Mouse (Mus musculus): ENCODE measurements at regions not wholly inside any gene's neighbourhood (a gene's known extent, or its start where the extent isn't known, plus 50 kb on each side); places are given as distances from the start of the nearest gene placed in this dataset.
A peak's percentile ranks its signal among the peaks of the same experiment; 100 is the strongest.

DNA sequence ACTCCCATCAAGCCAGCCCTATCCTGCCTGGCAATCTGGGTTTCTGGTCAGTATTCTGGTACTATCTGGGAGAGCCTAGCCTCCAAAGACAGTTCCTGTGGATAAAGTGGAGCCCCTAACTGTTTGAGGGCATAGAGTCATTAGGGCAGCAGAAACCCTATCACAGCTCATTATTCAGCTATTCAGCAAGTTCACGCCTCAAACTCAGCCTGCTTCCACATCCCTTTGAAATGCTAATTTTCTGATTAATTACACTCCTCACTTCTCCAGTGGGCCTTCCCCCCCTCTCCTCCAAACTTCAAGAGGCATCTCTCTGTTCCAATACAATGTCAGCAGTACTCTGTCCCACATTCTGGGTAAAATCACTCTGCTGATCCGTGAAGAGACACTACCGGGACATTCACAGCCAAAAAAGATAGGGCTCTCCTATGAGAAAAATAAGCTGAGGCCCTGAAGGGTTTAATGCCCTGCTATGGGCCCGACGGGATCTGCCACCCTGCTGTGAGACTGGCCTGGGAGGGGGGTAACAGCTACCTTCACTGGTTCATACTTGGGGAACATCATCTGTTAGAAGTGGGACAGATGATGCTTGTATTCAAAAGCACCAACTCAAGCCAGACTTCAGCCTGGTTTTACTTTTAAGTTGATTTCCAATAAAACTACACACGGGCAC is 220.0 kb upstream of the Zdhhc25 start:
- DNase-seq (ENCODE audit: low read depth): peak; percentile 92
- no peak for TF ChIP-seq POLR2A (IDR thresholded peaks at IDR 0.05; ENCODE audit: borderline replicate concordance, extremely low read depth, insufficient read depth, insufficient read length, poor library complexity, severe bottlenecking)
- no peak for TF ChIP-seq CTCF (IDR thresholded peaks at IDR 0.05; ENCODE audit: borderline replicate concordance, extremely low read depth, insufficient read depth, insufficient read length)

DNA sequence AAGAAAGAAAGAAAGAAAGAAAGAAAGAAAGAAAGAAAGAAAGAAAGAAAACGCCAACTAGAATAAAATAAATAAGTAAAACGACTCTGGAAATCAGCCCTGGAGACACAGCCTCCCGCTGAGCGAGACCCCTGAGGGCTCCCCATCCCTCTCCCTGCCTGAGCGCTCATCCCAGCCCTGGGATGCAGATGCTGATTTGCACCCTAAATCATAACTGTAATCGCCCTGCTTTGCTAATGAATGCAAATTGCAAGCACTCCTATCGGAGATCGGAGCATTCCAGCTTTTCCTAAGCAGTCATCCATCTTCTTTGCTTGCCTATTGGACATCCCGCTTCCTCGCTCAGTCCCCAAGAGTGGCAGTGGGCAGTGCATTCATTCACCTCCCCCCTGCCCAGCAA is 218.7 kb upstream of the Zdhhc25 start:
- DNase-seq (ENCODE audit: low read depth): peak; percentile 65
- TF ChIP-seq POLR2A (IDR thresholded peaks at IDR 0.05; ENCODE audit: borderline replicate concordance, extremely low read depth, insufficient read depth, insufficient read length, poor library complexity, severe bottlenecking) (no peak), CTCF (IDR thresholded peaks at IDR 0.05; ENCODE audit: borderline replicate concordance, extremely low read depth, insufficient read depth, insufficient read length) (no peak)

DNA sequence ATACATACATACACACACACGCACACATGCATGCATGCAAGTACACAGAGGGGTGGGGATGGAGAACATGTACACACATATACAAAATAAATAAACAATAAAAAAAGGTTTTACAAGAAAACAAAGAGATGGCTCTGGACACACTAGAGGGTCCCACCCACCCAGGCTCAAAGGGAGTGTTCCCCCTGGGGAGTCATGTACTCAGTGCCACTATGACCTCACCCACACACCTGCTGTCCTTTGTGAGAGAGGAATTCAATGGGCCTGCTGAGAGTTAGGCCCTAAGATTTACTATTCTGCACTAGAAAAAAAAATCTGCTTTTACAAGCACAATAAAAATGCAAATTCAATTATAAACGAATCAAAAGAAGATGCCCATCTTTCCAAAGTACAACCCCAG is 214.2 kb upstream of the Zdhhc25 start:
- no peak for DNase-seq (ENCODE audit: low read depth)
- TF ChIP-seq CTCF (IDR thresholded peaks at IDR 0.05; ENCODE audit: borderline replicate concordance, extremely low read depth, insufficient read depth, insufficient read length) (no peak), POLR2A (IDR thresholded peaks at IDR 0.05; ENCODE audit: borderline replicate concordance, extremely low read depth, insufficient read depth, insufficient read length, poor library complexity, severe bottlenecking) (no peak)

DNA sequence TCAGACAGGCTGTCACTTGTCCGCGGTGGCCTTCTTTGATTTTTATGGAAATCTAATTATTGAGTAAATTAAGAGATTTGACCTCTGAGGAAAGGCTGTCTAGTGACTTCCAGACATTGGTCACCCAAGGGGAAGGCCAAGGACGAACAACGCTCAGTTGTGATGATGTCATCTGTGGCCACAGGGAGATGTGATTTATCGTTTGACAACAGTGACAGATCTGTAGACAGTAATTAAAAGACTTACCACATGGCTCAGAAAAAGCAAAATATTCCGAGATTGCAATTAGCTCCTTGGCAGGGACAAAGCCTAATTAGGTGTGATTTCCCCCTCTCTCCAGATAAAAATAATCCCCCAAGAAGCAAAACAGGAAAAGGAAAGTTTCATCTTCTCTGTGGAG is 213.4 kb upstream of the Zdhhc25 start:
- TF ChIP-seq CTCF (IDR thresholded peaks at IDR 0.05; ENCODE audit: borderline replicate concordance, extremely low read depth, insufficient read depth, insufficient read length): no peak
- no peak for TF ChIP-seq POLR2A (IDR thresholded peaks at IDR 0.05; ENCODE audit: borderline replicate concordance, extremely low read depth, insufficient read depth, insufficient read length, poor library complexity, severe bottlenecking)
- peak; percentile 83 for DNase-seq (ENCODE audit: low read depth)

DNA sequence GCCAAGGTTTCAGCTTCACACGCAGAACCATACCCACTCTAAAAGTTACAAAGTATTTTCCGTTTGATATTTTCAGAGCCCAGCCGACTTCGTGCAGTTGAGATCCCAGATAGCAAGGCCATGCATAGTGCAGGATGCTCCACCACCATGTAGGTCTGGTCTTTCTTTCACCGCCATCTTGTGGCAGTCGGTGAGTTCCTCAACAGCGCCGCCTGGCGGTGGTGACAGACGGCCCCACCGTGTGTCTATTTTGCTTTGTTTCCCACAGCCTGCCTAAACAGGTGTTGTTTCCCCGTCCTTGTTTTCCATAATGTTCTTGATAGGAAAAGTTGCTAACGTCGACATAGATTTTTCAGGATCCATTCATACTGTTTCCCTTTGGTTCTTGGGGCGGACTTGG is 208.3 kb upstream of the Zdhhc25 start:
- DNase-seq (ENCODE audit: low read depth): peak; percentile 55
- TF ChIP-seq CTCF (IDR thresholded peaks at IDR 0.05; ENCODE audit: borderline replicate concordance, extremely low read depth, insufficient read depth, insufficient read length): peak; percentile 24; the same call in 1 of the 2 replicates
- no peak for TF ChIP-seq POLR2A (IDR thresholded peaks at IDR 0.05; ENCODE audit: borderline replicate concordance, extremely low read depth, insufficient read depth, insufficient read length, poor library complexity, severe bottlenecking)

DNA sequence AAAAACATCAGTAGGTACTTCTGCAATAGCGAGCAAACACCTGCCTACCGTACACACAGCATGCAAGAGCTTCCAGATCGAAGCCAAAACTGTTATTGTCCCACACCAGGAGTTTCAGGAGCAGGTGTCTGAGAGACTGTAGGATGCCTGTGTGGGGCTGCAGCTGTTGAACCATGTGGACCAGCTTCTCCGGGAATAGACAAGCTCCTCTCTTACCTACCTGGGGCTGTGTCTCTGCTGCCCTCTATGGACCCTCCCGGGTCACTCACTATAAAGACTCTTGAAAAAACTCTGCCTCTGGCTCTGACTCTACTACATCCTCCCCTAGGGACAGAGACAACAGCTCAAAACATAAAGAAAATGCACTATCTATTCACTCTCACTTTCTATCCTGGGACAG is 201.0 kb upstream of the Zdhhc25 start:
- DNase-seq (ENCODE audit: low read depth): peak; percentile 79
- TF ChIP-seq POLR2A (IDR thresholded peaks at IDR 0.05; ENCODE audit: borderline replicate concordance, extremely low read depth, insufficient read depth, insufficient read length, poor library complexity, severe bottlenecking): no peak
- peak; percentile 58 for TF ChIP-seq CTCF (IDR thresholded peaks at IDR 0.05; ENCODE audit: borderline replicate concordance, extremely low read depth, insufficient read depth, insufficient read length)

DNA sequence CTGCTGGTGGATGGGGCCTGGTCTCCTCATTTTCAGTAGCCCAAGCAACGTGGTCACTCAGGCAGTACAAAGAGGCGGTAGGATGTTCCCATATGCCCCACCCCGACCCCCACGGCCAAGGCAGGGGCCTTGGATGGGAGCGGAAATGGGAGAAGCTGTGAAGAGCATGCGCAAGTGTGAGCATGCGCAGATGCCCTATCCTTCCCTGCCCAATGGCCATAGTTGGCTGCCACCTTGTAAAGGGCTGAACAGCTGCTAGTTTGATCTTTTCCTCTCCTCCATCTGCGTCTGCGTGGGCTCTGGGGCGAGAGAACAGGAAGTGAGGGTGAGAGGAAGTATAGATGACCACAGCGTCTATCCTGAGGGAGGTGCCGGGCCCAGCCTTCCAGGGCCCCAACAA is 200.1 kb upstream of the Zdhhc25 start:
- no peak for TF ChIP-seq CTCF (IDR thresholded peaks at IDR 0.05; ENCODE audit: borderline replicate concordance, extremely low read depth, insufficient read depth, insufficient read length)
- no peak for TF ChIP-seq POLR2A (IDR thresholded peaks at IDR 0.05; ENCODE audit: borderline replicate concordance, extremely low read depth, insufficient read depth, insufficient read length, poor library complexity, severe bottlenecking)
- no peak for DNase-seq (ENCODE audit: low read depth)

DNA sequence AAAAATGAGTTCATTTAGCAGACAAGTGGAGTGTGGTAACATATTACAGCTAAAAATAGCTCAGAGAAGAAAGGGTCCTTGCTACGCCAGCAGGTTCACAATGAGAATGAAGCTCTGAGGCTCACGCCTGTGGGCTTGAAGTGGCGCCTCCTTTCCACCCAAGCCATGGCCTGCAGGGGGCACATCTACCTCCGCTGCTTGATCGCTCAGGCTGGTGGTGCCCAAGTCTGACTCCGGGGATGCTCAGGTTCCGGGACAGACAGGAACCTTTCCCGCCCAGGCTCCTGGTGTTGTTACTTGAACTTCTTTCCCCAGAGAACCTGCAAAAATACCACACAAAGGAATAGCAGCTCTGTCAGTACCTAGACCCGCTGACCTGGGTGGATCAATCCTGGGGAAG is 199.3 kb upstream of the Zdhhc25 start:
- peak; percentile 56 for DNase-seq (ENCODE audit: low read depth)
- TF ChIP-seq CTCF (IDR thresholded peaks at IDR 0.05; ENCODE audit: borderline replicate concordance, extremely low read depth, insufficient read depth, insufficient read length): peak; percentile 46; the same call in 1 of the 2 replicates
- no peak for TF ChIP-seq POLR2A (IDR thresholded peaks at IDR 0.05; ENCODE audit: borderline replicate concordance, extremely low read depth, insufficient read depth, insufficient read length, poor library complexity, severe bottlenecking)

DNA sequence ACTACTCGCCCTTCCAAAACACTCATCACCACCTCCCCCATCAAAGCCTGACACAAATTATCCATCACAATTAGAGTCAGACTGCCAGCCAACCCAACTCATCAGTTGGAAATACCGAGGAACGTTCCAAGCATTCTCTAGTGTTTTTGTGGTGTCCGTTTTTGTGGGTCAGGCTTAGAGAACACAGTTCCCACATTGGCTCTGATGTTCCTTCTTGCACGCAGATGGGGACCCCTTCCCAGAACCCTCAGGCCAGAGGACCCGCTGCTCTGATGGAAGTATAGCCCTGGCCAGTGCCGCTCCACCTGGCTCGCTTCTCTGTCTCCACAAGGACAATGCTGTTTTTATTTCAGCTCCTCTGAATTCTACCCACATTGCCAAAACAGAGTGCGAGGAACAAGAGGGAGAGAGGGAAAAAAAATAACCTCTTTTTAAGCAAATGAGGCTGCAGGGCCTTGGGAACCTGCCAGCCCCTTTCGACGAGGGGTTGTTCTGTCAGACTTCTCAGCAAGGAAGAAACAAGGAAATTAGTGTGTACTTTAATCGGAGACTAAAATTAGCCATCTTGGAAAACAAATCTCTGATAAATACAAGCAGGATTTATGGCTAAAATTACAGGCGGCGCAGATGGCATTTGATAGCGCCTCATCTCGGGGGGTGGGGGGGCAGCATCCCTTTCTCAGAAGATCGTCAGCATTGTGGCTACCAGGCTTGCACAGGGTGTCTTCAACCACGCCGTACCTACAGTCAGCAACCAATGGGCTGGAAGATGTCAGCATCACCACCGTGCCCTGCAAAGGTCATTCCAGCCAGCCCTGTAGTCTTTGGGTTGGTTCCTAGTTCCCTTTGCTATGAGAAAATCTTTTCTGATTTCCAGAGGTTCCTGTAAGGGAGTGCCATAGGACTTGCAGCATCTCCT is 191.4 kb upstream of the Zdhhc25 start:
- TF ChIP-seq POLR2A (IDR thresholded peaks at IDR 0.05; ENCODE audit: borderline replicate concordance, extremely low read depth, insufficient read depth, insufficient read length, poor library complexity, severe bottlenecking) (no peak), CTCF (IDR thresholded peaks at IDR 0.05; ENCODE audit: borderline replicate concordance, extremely low read depth, insufficient read depth, insufficient read length) (no peak)
- DNase-seq (ENCODE audit: low read depth): peak; percentile 95

DNA sequence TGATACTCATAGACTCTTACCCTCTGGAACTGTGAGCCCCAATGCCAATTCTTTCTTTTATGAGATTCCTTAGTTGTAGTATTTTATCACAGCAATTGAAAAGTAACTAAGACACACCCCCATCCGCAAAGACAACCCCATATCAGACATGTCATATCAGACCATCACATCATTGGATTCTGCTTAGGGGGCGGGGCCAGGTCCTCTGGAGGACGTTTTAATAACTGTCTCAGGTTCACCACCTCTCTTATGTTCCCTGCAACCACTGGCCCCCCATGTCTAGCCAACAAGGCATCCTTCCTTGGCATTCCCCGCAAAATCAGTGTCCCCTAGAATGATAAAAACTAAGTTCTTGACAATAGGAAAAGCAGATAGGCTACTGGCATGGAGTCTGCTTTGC is 185.9 kb upstream of the Zdhhc25 start:
- DNase-seq (ENCODE audit: low read depth): no peak
- TF ChIP-seq CTCF (IDR thresholded peaks at IDR 0.05; ENCODE audit: borderline replicate concordance, extremely low read depth, insufficient read depth, insufficient read length): no peak
- no peak for TF ChIP-seq POLR2A (IDR thresholded peaks at IDR 0.05; ENCODE audit: borderline replicate concordance, extremely low read depth, insufficient read depth, insufficient read length, poor library complexity, severe bottlenecking)

DNA sequence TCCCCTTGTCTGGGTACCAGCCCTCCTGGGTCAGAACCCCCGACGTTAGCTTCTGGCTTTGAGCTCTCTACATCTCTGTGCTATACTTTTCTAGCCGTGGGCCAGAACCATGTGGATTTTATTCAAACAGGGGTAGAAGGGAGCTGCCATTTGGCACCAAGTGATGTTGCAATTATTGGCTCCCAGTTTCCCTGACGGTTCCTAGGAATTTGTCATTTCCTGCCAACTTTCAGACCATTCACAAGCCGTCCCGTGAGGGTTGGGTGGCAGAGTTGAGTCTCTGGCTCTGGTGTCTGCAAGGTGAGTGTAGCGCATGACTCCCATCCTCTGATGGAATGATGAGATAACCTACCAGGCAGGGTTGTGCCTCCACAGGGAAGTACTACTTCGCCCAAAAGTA is 181.2 kb upstream of the Zdhhc25 start:
- no peak for TF ChIP-seq CTCF (IDR thresholded peaks at IDR 0.05; ENCODE audit: borderline replicate concordance, extremely low read depth, insufficient read depth, insufficient read length)
- no peak for TF ChIP-seq POLR2A (IDR thresholded peaks at IDR 0.05; ENCODE audit: borderline replicate concordance, extremely low read depth, insufficient read depth, insufficient read length, poor library complexity, severe bottlenecking)
- peak; percentile 71 for DNase-seq (ENCODE audit: low read depth)

Data from brain, embryonic 14.5 days (tissue).